Mouse (Mus musculus) fibroblast of lung, adult 2 months (primary cell): ENCODE results near the gene Klhl36.
A peak's percentile ranks its signal among the peaks of the same experiment; 100 is the strongest.

Source experiments
- DNase-seq: peaks from one replicate; pipeline ENCODE4 v3.0.0-alpha.2; 2011; ENCODE audit warnings: low read depth

Gene Klhl36

GRCm38 (mm10) chr8:119861706-119862389 is at the start of gene Klhl36:
Gene Klhl36, plus strand, starts transcription at chr8:119862266.
- DNase-seq = peak; percentile 74

- DNase-seq = no peak
Observed at GRCm38 (mm10) chr8:119812650-119813431, 49.2 kb upstream of the Klhl36 start.

- no peak for DNase-seq
Observed at GRCm38 (mm10) chr8:119816219-119816618, 45.8 kb upstream of the Klhl36 start.

DNA sequence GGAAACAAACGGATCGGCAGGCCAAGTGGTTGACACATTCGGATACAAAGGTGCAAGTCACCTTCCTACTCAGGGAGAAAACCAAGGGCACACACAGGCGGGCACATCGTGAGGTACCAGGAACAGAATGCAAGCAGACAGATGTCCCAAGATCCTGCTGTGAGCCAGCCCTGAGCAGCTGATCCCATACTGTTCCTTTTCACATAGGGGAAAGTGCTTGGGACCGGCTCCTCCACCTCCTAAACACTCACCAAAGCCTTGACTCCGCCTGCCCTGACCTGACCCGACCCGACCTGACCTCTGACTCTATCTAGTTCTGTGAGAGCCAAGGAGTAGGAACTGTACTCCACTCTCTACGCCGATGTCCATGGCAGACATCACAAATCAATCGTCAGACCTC is 44.6 kb upstream of the Klhl36 start:
- DNase-seq = no peak

DNA sequence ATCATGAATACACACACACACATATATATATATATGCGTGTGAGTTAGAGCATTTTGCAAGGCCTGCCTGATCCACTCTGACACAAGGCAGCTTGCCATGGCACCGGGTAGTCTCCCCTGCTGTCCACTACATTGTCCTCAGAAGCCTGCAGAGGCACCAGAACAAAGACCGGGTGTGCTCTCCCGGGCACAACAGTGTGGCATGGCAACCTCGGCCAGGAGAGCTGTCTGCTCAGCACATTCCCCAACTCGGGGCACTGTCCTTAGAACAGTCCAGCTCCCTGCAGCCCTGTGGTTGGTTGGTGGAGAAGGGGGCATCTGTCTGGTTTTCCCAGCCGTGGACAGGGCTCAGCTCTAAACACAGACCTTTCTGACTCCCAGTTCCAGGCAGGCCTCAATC is 42.8 kb upstream of the Klhl36 start:
- DNase-seq = no peak

DNA sequence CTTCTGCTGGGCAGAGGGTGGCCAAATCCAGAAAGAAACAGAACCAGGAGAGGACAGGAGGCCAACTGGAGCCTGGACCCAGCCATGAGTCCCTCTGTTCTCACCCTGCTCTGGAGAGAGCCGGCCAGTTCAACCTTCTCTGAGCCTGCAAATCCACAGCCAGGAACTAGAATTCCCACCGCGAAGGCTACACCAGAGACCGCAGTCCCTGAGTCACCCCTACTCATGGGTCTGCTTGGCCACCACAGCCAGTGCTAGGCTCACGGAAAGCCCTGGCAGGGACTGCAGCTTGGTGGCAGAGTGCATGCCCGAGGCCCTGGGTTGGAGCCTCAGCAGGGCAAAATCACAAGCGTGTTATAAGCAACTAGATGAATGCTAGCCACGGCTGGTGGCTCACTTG is 42.1 kb upstream of the Klhl36 start:
- no peak for DNase-seq

DNA sequence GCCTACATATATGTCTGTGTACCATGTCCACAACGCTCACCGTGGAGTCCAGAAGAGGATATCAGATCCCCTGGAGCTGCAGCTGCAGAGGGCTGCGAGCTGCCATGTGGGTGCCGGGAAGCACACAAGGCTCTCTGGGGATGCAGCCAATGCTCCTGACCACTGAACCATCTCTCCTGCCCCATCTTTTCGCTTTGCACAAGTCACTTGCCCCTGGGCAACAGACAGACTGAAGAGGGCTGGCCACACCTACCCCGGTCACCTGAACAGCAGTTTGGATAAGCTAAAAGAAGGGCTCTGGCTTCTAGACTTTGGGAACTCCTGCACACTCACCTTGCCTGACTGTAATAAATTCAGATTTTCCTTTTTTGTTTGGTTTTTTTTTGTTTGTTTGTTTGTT is 40.4 kb upstream of the Klhl36 start:
- no peak for DNase-seq

GRCm38 (mm10) chr8:119823278-119823677 is 38.8 kb upstream of the Klhl36 start:
- no peak for DNase-seq

GRCm38 (mm10) chr8:119824100-119824499 is 38.0 kb upstream of the Klhl36 start:
- no peak for DNase-seq

GRCm38 (mm10) chr8:119824809-119825273 is 37.2 kb upstream of the Klhl36 start:
- no peak for DNase-seq

- DNase-seq = no peak
Observed at GRCm38 (mm10) chr8:119825950-119826730, 35.9 kb upstream of the Klhl36 start.

GRCm38 (mm10) chr8:119826982-119827381 is 35.1 kb upstream of the Klhl36 start:
- DNase-seq = no peak

DNA sequence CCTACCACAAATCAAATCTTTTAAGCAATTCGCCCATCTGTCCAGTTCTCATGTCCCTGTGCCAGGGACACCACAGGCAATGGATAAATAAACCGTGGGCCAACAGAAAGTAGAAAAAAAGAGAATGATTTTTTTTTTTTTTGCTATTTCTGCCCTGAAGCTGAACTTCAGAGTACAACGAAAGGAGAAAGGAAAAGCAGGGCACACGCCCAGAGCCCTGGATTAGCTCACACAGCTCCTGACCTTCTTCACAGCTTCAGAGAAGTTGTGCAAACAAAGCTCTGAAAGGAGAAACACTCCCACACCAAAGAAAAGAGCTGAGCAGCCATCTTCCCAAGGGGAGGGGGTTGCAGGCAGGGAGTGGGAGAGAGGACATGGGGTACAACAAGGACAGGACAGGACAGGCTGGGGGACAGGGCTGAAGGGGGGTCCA is 34.3 kb upstream of the Klhl36 start:
- no peak for DNase-seq

DNA sequence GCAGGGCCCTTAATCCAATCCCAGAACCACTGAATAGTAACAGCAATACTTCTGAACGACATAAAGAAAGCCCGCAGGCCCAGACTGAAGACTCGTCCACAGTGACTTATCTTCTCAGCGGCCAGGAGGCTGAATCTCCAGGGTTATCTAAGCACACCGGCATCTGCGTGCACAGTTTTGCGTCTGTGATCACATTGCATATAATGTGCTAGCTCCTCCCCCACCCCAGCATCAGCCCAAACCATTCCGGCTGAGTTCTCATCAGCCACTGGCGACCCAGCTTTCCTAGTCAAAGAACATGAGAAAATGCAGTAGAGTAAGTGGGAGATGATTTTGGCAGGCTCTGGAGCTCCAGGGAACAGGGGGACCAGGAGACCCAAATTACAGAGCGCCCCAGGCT is 33.1 kb upstream of the Klhl36 start:
- no peak for DNase-seq

GRCm38 (mm10) chr8:119829420-119829819 is 32.6 kb upstream of the Klhl36 start:
- DNase-seq = no peak

- no peak for DNase-seq
Observed at GRCm38 (mm10) chr8:119829870-119830580, 32.0 kb upstream of the Klhl36 start.

- DNase-seq = no peak
Observed at GRCm38 (mm10) chr8:119830589-119830988, 31.5 kb upstream of the Klhl36 start.

DNA sequence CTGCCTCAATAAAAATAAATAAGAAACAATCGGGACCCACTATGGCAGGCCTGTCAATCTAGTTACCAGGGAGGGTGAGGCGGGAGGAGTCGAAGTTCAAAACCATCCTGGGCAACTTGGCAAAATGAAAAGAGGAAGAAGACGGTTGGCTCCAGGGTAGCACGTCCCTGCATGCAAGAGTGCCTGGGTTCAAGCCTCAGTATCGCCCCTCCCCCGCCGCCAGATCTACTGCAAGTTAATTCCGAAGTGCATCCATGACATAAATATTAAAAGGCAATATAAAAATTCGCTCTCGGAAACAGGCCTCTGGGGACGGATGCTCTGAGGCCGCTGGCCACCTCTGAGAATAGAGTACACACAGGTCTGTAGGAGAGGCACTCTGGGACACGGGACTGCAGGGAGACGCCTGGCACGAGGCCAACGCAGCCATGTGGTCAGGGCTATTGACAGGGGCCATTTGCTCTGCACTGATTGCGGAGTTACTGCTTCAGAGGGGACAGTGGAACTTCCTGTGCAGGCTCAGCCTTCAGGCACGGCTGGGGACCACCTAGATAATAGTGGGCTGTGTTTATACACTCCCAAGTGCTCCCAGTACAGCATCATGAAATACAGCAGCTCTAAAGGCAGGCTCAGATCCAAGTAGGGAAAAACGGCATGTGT is 30.6 kb upstream of the Klhl36 start:
- no peak for DNase-seq

DNA sequence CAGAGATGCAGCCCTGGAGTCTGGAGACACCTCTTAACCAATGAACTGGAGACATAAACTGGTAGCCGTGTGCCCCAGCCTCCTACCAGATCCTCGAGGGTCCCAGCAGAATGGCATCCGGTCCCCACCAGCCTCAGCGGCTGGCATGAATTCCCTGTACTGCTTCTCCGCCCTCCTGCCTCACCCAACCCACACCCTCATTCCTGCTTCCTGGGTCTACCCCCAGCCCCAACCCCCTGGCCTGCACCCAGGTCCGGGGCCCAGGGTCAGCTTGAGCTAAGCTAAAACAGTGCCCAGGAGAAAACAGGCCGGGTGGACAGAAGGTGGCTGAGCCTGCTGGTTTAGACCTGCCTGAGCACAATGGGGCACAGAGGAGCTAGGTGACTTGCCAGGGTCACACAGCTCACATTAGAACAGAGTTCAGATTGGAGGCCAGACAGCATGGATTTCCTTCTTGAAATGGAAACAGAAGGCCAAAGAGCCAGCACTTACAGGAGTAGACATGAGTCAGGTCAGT is 29.9 kb upstream of the Klhl36 start:
- no peak for DNase-seq

DNA sequence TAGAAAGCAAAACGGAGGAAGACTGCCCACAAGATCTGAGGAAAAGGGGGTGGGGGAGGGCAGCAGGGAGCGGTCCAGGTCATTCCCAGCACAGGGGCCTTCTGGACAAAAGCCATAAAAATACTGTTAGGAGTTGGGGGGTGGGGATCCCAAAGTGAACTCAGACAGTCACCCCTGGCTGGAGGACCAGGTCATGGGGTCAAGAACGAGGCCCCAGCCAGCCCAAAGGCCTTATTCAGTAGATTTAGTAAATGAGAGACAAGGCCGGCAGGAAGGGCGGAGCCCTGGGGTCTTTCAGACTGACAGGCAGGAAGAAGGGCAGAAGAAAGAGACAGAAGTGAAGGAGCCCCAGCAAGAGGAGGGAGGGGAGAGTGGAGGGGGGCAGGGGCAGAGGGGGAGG is 29.1 kb upstream of the Klhl36 start:
- DNase-seq = no peak

GRCm38 (mm10) chr8:119834676-119835075 is 27.4 kb upstream of the Klhl36 start:
- no peak for DNase-seq
